Mouse (Mus musculus) lung, adult 2 months (tissue): ENCODE measurements at regions not wholly inside any gene's neighbourhood (a gene's known extent, or its start where the extent isn't known, plus 50 kb on each side); places are given as distances from the start of the nearest gene placed in this dataset.

Source experiments
- DNase-seq: peaks from one replicate; pipeline ENCODE4 v3.0.0; 2022
- H3K4me1 ChIP-seq: fragments of 200-500 bp; 2 replicates; pipeline ENCODE4 v1.6.1; 2011; ENCODE audit warnings: low read length; ENCODE audit not compliant: control insufficient read depth, insufficient read depth
- H3K4me3 ChIP-seq: fragments of 200-500 bp; replicated peaks from 2 replicates; pipeline ENCODE3; 2011; ENCODE audit warnings: low read depth, mild to moderate bottlenecking, control low read depth, low read length; ENCODE audit errors: extremely low read depth
- CTCF ChIP-seq: fragments of 200-500 bp; IDR thresholded peaks from 2 replicates; pipeline ENCODE4 v1.5.1; 2011; ENCODE audit warnings: mild to moderate bottlenecking, low read length, control low read depth; ENCODE audit not compliant: insufficient read depth
- POLR2A ChIP-seq: fragments of 200-500 bp; IDR thresholded peaks from 2 replicates; pipeline ENCODE4 v1.6.1; 2011; ENCODE audit warnings: low read depth, mild to moderate bottlenecking, control low read depth, low read length, borderline replicate concordance; ENCODE audit errors: extremely low read depth
- WGBS: fragments of 180-500 bp; shearing (Covaris S2); methylation state at CpG from one replicate; pipeline ENCODE4 v1.1.7; 2018; 5-methylcytosine and 5-hydroxymethylcytosine counted together

DNA sequence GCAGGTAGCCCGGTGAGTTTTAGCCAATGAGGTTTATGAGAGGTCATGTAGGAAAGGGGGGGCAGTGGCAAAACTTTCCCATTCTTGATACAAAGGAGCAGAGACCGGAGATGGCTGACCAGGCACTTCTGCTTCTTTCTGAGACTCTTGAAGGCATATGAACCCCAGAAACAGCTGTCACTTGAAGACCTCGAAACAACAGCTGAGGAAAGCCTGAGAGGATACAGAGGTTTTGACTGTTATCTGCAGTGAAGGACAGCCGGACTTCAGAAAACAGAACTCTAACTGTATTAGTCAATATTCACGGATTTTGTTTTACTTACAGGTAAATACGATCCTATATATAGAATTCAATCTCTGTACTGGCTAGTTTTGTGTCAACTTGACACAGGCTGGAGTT lies 50.0 kb upstream of the Tiparp start:
- 86% methylated on average over 6 of the region's 6 CpGs for WGBS
- Histone ChIP-seq H3K4me3 (no peak overlapping the region), H3K4me1 (peaks cover 5% of the 10 kb centered on the region)
- DNase-seq, result no peak
- no peak for TF ChIP-seq CTCF
- no peak for TF ChIP-seq POLR2A

DNA sequence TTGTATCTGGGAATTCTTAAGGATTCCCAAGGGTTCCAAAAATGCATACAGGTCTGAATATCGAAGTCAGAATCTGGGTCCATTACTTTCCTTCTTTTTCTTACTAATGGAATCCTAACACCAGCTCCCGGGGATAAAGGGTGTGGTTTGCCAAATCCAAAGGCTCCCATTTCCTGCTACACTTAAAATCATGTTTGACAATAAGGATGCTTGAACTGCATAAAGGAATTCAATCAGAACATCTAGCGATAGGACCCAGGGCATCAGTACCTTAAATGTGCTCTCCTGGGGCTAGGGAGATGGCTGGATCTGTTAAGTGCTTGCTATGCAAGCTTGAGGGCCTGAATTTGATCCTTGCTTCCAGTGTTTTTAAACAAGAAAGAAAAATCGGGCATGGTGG lies 51.1 kb upstream of the Tiparp start:
- Histone ChIP-seq H3K4me3 (no peak overlapping the region), H3K4me1 (peaks cover under 1% of the 10 kb centered on the region; the same call in 1 of the 2 replicates)
- 56% methylated on average over 4 of the region's 4 CpGs for WGBS
- no peak for TF ChIP-seq POLR2A
- no peak for TF ChIP-seq CTCF
- DNase-seq, result no peak

DNA sequence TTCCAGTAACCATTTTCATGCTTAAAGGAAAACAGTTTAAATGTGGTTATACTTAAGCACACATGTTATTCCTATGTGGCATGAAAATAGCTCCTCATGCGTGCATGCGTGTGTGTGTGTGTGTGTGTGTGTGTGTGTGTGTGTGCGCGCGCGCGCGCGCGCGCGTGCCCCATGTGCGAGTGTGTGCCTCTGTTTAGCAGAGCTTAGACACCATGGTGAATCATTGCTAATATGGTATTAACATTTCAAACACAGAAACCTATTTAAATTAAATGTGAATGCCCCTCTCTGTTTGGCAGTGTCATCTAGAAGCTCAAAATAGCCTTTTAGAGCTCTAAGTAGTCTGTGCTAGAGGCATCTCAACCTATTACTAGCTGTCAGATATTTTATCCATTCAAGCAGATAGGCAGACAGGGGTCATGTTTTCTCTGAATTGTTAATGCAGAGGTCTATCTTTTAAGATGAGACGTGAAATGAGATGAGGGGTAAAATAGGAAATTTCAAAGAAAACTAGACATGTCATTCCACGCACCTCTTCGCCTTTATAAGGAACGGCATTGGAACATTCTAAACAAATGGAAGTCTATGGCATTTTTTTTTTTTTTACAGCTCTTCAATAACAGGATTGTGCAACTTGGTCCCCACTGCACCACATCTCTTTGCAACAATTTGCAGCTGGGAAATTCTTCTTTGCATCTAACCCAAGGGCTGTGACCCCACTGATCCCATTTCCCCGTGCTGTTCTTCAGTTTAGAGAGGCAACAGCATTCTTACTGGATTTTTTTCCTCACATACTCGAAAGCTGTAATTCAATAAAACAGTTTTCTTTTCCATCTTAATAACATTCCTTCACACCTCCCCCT lies 51.9 kb upstream of the Tiparp start:
- WGBS, result 88% methylated on average over 19 of the region's 19 CpGs
- DNase-seq, result no peak

DNA sequence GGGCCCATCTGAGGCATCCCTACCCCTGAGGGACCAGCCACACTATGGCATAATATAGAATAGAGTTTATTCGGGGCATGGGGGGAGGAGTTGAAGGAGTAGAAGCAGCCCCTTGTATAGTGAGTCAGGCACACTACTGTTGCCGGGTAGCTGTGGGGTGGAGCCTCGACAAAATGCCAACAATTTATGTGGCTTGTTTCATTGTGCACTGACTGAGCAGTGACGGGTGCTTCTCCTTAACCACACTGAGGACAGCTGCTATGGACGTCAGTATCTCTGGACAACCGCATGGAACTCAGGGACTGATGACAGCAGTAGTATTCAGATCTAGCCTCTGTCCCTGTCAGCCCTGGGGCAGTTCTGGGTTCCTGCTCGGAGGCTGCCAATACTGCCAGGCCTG lies 53.6 kb upstream of the Tiparp start:
- WGBS, result 63% methylated on average over 7 of the region's 7 CpGs
- DNase-seq, result no peak
- no peaks in the 10 kb centered on the region for H3K4me1 ChIP-seq
- no peak for TF ChIP-seq CTCF
- no peak for TF ChIP-seq POLR2A
- H3K4me3 ChIP-seq, result no peak overlapping the region

More for the DNA sequence above, 51.9 kb upstream of the Tiparp start:
- Histone ChIP-seq H3K4me1 (no peaks in the 10 kb centered on the region), H3K4me3 (no peak overlapping the region)
- no peak for TF ChIP-seq POLR2A
- no peak for TF ChIP-seq CTCF

DNA sequence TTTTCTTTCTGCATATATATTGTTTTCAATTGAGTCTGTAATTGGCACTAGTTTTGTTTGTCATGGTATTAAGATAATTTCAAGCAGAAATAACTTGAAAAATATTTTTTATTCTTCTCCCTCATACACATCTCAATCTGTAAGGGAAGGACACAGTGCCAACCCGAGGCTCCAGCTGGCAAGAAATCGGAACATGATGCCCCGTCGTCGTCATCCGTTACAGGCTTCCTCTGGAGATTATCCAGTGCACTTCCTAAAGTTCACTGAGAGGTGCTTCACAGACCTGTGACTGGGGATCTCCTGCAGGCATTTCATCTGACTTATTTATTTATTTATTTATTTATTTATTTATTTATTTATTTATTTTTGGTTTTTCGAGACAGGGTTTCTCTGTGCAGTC lies 56.4 kb upstream of the Tiparp start:
- TF ChIP-seq CTCF, result no peak
- TF ChIP-seq POLR2A, result no peak
- WGBS, result 81% methylated on average over 7 of the region's 7 CpGs
- Histone ChIP-seq H3K4me3 (no peak overlapping the region), H3K4me1 (no peaks in the 10 kb centered on the region)
- no peak for DNase-seq

DNA sequence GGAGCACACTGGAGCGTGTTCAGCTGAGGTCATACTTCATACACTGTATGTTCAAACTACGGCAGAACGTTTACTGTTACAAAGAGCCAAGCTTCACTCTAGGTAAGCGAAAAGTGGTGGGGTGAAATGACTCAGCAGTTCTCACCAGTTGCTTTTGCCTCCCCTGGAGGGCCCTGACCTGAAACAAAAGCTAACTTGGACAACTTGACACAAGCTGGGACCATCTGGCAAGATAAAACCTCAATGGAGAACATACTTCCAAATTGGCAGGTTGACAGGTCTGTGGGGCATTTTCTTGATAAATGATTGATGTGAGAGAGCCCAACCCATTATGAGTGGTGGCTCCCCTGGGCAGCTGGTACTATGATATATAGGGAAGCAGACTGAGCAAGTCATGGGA lies 59.0 kb upstream of the Tiparp start:
- H3K4me1 ChIP-seq, result no peaks in the 10 kb centered on the region
- no peak for DNase-seq
- 70% methylated on average over 4 of the region's 4 CpGs for WGBS
- TF ChIP-seq CTCF (no peak), POLR2A (no peak)
- no peak overlapping the region for H3K4me3 ChIP-seq

DNA sequence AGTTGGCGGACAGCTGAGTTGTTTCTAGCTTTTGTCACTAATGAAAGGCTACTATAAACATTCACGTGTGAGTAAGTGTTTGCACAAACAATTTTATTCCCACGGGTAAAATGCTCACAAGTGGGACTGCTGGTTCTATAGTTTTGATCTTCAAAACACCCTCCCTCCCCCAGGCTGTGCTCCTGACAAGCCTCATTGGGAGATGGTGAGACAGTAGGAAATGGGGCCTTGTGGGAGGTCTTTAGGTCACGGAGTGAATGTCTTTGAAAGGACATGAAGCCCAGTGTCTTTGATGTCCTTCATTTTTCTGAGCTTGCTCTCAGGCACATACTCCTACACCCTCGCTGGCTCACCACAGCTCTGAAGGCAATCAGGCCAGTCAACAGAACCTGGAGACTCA lies 63.4 kb upstream of the Tiparp start:
- DNase-seq, result no peak
- 50% methylated on average over 5 of the region's 5 CpGs for WGBS
- TF ChIP-seq POLR2A, result no peak
- TF ChIP-seq CTCF, result no peak
- Histone ChIP-seq H3K4me3 (no peak overlapping the region), H3K4me1 (no peaks in the 10 kb centered on the region; the same call in 1 of the 2 replicates)

DNA sequence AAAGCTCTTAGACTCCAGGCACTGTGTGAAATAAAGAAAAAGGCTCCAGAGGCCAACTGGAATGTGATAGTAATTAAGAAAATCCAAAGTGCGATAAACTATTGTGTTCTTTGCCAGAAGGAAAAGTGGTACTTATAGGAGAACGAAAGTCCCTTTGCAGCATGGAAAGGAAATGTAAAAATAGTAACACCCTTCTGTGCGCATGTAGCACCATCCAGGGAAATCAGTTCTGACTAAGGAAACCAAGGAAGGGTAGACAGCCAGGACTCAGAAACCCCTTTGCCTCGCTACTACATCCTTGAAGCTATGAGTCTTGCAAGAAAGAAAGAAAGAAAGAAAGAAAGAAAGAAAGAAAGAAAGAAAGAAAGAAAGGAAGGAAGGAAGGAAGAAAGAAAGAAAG lies 67.3 kb upstream of the Tiparp start:
- Histone ChIP-seq H3K4me3 (no peak overlapping the region), H3K4me1 (no peaks in the 10 kb centered on the region; the same call in 1 of the 2 replicates)
- WGBS, result 43% methylated on average over 4 of the region's 4 CpGs
- DNase-seq, result no peak
- no peak for TF ChIP-seq CTCF
- TF ChIP-seq POLR2A, result no peak

DNA sequence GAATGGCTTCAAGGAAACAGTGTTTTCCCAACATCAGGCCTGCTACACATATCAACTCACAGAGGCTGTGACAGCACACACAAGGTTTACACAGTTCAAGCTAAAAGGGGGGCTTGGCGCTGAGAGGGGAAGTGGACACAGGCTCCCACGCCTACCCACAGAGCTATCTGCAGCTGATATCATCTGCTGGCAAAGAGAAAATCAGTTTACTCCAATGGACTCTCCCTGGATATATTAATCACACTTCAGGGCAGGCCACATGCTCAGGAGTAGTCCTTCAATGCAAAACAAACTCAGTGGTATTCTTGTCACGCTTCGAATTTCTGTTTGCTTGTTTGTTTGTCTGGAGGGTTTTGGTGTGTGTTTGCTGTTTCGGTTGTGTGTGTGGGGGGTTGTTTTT lies 67.3 kb upstream of the Ssr3 start:
- Histone ChIP-seq H3K4me1 (no peaks in the 10 kb centered on the region; the same call in 1 of the 2 replicates), H3K4me3 (no peak overlapping the region)
- DNase-seq, result no peak
- TF ChIP-seq CTCF (no peak), POLR2A (no peak)
- WGBS, result 43% methylated on average over 5 of the region's 5 CpGs

DNA sequence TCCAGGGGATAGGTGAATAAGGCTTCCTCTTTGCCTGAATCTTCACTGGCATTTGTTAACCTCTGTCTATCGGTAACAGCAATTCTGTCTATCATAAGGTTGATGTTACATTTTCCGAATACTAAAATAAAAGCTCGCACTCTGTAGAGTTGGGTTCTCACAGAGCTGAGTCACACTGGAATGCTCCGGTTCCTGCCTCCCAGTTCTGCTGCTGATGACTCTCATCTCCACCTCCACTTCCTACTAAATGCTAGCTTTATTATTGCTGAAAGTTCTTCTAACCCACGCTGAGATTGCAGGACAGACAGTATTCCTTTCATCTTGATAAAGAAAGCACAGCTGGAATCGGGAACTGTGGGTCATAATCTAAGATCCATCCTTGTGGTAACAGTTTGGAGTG lies 65.5 kb upstream of the Ssr3 start:
- H3K4me3 ChIP-seq, result no peak overlapping the region
- WGBS, result 64% methylated on average over 6 of the region's 6 CpGs
- no peak for TF ChIP-seq POLR2A
- TF ChIP-seq CTCF, result no peak
- DNase-seq, result no peak
- H3K4me1 ChIP-seq, result no peaks in the 10 kb centered on the region; the same call in 1 of the 2 replicates
